Mouse (Mus musculus): ENCODE measurements around the gene Adgrg6.

Gene Adgrg6

GRCm38 (mm10) chr10:14544941-14545717 is at the start of gene Adgrg6:
TSS of gene Adgrg6 (minus strand) at chr10:14545659.
- DNase-seq (ENCODE audit: low read depth, low spot score), result peak; percentile 6

- no peak for DNase-seq (ENCODE audit: low read depth, low spot score)
Observed at GRCm38 (mm10) chr10:14592215-14592614, 46.8 kb upstream of the Adgrg6 start.

- DNase-seq (ENCODE audit: low read depth, low spot score), result no peak
Observed at GRCm38 (mm10) chr10:14590816-14591215, 45.4 kb upstream of the Adgrg6 start.

- DNase-seq (ENCODE audit: low read depth, low spot score), result no peak
Observed at GRCm38 (mm10) chr10:14589667-14590066, 44.2 kb upstream of the Adgrg6 start.

- DNase-seq (ENCODE audit: low read depth, low spot score), result no peak
Observed at GRCm38 (mm10) chr10:14583496-14583895, 38.0 kb upstream of the Adgrg6 start.

- no peak for DNase-seq (ENCODE audit: low read depth, low spot score)
Observed at GRCm38 (mm10) chr10:14574255-14574654, 28.8 kb upstream of the Adgrg6 start.

- DNase-seq (ENCODE audit: low read depth, low spot score), result no peak
Observed at GRCm38 (mm10) chr10:14571143-14571542, 25.7 kb upstream of the Adgrg6 start.

GRCm38 (mm10) chr10:14570616-14571015 is 25.2 kb upstream of the Adgrg6 start:
- DNase-seq (ENCODE audit: low read depth, low spot score), result no peak

GRCm38 (mm10) chr10:14546111-14546551 is 672 bp upstream of the Adgrg6 start:
- DNase-seq (ENCODE audit: low read depth, low spot score), result no peak

GRCm38 (mm10) chr10:14544608-14544940 is 885 bp downstream of the Adgrg6 start:
- DNase-seq (ENCODE audit: low read depth, low spot score), result no peak

- DNase-seq (ENCODE audit: low read depth, low spot score), result no peak
Observed at GRCm38 (mm10) chr10:14543511-14544067, 1.9 kb downstream of the Adgrg6 start.

GRCm38 (mm10) chr10:14537102-14537501 is 8.4 kb downstream of the Adgrg6 start:
- no peak for DNase-seq (ENCODE audit: low read depth, low spot score)

GRCm38 (mm10) chr10:14531090-14531489 is 14.4 kb downstream of the Adgrg6 start:
- peak; percentile 17 for DNase-seq (ENCODE audit: low read depth, low spot score)

- DNase-seq (ENCODE audit: low read depth, low spot score), result no peak
Observed at GRCm38 (mm10) chr10:14530670-14531069, 14.8 kb downstream of the Adgrg6 start.

GRCm38 (mm10) chr10:14527765-14528164 is 17.7 kb downstream of the Adgrg6 start:
- no peak for DNase-seq (ENCODE audit: low read depth, low spot score)

GRCm38 (mm10) chr10:14522729-14523128 is 22.7 kb downstream of the Adgrg6 start:
- no peak for DNase-seq (ENCODE audit: low read depth, low spot score)

- no peak for DNase-seq (ENCODE audit: low read depth, low spot score)
Observed at GRCm38 (mm10) chr10:14520912-14521675, 24.4 kb downstream of the Adgrg6 start.

GRCm38 (mm10) chr10:14517909-14518308 is 27.6 kb downstream of the Adgrg6 start:
- DNase-seq (ENCODE audit: low read depth, low spot score), result no peak

GRCm38 (mm10) chr10:14511904-14512663 is 33.4 kb downstream of the Adgrg6 start:
- no peak for DNase-seq (ENCODE audit: low read depth, low spot score)

- no peak for DNase-seq (ENCODE audit: low read depth, low spot score)
Observed at GRCm38 (mm10) chr10:14511157-14511556, 34.3 kb downstream of the Adgrg6 start.

- DNase-seq (ENCODE audit: low read depth, low spot score), result no peak
Observed at GRCm38 (mm10) chr10:14495658-14496057, 49.8 kb downstream of the Adgrg6 start.

- no peak for DNase-seq (ENCODE audit: low read depth, low spot score)
Observed at GRCm38 (mm10) chr10:14495204-14495603, 50.3 kb downstream of the Adgrg6 start.
